Mouse (Mus musculus): ENCODE data around the gene Orc6. TPM values are rescaled to one million over a fixed set of nuclear protein-coding genes. Genes with fewer than 3 reads are reported as not detected.

Orc6 gene
- polyA plus RNA-seq, 1 experiment from 2014 or later: 82.2 TPM

DNA sequence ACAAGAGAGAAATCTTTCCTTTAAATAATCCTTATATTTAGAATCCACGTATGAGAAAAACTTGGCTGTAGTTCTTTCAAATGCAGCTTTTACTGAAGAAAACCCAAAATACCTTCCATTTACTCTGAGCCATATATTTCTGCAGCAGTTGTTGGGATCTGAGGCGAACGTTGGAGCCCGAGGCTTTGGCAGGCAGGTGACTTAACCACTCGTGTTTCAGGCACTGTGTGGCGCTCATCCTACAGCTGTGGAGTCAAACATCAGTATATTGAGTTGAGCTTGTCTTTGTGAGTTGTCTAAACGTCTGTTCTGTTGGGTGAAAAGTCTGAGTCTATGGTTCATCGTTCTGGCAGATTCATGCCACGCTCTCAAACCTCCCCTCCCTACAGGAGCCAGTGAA is 27.6 kb downstream of the Orc6 start:
- ATAC-seq (ENCODE audit: insufficient number of reproducible peaks, low FRiP score, low TSS enrichment, low read depth): no peak
- Histone ChIP-seq H3K4me2 (no peak overlapping the region), H3K4me3 (no peak overlapping the region), H3K27me3 (no peaks in the 10 kb centered on the region), H3K9ac (no peak overlapping the region), H3K9me3 (no peaks in the 10 kb centered on the region), H3K27ac (no peak overlapping the region), H3K36me3 (no peaks in the 10 kb centered on the region), H3K4me1 (no peaks in the 10 kb centered on the region)
- 68% methylated on average over 9 of the region's 9 CpGs for whole genome bisulfite sequencing

DNA sequence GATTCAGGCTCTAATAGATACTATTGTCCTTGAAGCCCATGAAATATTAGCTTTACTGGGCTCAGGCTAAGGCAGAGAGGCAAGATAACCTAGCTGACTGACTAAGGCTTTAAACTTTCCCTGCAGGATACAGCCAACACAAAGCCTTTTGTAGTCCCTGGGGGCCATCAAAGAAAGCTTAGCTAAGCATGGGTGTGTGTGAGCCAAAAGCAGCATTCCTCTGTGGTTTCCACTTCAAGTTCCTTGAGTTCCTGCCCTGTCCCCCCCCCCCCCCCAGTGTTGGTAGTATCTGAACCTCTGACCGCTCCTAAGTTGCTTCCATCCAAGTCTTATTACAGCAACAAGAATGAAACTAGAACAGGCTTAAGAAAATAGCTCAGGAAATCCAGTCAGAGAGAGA is 30.1 kb downstream of the Orc6 start:
- Histone ChIP-seq H3K27me3 (no peaks in the 10 kb centered on the region), H3K9me3 (no peaks in the 10 kb centered on the region), H3K27ac (no peak overlapping the region), H3K4me3 (no peak overlapping the region), H3K4me1 (no peaks in the 10 kb centered on the region), H3K9ac (no peak overlapping the region), H3K4me2 (no peak overlapping the region), H3K36me3 (no peaks in the 10 kb centered on the region)
- 64% methylated on average over 1 of the region's 1 CpGs for WGBS
- ATAC-seq (ENCODE audit: insufficient number of reproducible peaks, low FRiP score, low TSS enrichment, low read depth): no peak

DNA sequence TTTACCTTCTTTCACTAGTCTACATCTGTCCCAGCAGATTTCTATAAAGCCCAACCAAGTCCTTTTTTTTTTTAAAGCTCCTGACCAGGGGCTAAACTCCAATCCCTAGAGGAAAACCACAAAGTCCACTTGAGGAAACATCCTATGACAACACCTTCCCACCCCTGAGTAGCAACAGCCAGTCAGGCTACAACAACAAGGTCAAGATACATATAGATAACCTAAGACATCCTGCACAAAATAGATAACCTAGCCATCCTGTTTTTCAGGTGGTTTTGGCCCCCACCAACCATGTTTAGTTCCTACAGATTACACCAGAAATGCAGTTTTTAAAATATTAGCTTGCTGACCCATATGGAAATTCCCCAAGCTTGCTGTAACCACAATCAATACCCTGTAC is 35.7 kb downstream of the Orc6 start:
- no peak overlapping the region for H3K27ac ChIP-seq
- no peak for ATAC-seq (ENCODE audit: insufficient number of reproducible peaks, low FRiP score, low TSS enrichment, low read depth)

DNA sequence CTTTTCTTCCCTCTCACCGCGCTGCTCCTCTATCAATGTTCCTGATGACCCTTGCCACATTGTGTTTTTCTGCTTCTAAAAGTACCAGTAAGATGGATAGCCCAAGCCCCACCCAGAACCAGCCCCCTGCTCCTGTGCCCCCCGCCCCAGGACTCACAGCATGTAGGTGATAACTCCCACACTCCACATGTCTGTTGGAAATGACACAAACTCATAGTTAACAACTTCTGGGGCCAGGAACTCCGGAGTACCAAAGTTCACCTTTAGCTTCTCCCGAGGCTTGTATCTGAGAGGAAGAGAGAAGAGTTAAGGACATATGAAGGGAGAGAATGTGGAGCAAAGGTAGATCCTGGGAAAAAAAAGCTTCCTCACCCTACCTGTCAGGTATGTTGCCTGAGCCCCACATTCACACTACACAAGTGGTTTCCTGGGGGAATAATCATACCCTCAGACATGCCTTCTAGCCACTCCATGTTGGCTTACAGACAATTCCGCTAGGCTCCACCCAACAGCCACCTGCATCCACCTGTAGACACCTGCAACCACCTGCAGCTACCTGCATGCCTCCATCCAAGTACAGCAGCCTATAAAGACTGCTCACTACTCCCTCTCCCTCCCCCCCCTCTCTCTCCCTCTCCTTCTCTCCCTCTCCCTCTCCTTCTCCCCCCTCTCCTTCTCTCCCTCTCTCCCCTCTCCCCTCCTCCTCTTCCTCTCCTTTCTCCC is 36.9 kb downstream of the Orc6 start:
- no peaks in the 10 kb centered on the region for H3K4me1 ChIP-seq
- no peaks in the 10 kb centered on the region for H3K36me3 ChIP-seq
- no peak for ATAC-seq (ENCODE audit: insufficient number of reproducible peaks, low FRiP score, low TSS enrichment, low read depth)
- H3K9ac ChIP-seq: no peak overlapping the region
- no peaks in the 10 kb centered on the region for H3K9me3 ChIP-seq
- no peak overlapping the region for H3K4me3 ChIP-seq
- H3K27ac ChIP-seq: no peak overlapping the region
- WGBS: 62% methylated on average over 6 of the region's 6 CpGs
- no peak overlapping the region for H3K4me2 ChIP-seq
- no peaks in the 10 kb centered on the region for H3K27me3 ChIP-seq

More for the DNA sequence above, 35.7 kb downstream of the Orc6 start:
- H3K9me3 ChIP-seq: no peaks in the 10 kb centered on the region
- no peak overlapping the region for H3K4me3 ChIP-seq
- H3K27me3 ChIP-seq: no peaks in the 10 kb centered on the region
- no peak overlapping the region for H3K4me2 ChIP-seq
- no peaks in the 10 kb centered on the region for H3K36me3 ChIP-seq
- no peak overlapping the region for H3K9ac ChIP-seq
- no peaks in the 10 kb centered on the region for H3K4me1 ChIP-seq

DNA sequence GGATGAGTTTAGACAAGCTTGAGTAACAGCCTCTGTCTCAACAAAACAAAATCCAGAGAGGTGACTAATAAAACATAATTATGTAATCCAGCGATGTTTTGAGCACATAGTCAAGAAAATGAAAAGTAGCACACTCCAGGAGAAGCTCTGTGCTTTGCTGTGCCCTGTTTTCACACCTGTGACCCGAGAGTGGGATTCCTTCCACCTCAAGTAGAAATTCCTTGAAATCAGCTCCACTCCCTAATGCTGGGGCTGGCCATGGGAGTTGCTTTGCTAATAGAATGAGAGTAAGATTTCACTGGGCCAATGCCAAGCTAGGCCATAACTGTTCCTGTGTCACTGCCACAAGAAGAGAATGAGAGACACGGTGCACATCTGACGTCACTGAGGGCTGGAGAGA is 38.2 kb downstream of the Orc6 start:
- no peaks in the 10 kb centered on the region for H3K9me3 ChIP-seq
- H3K9ac ChIP-seq: no peak overlapping the region
- no peak overlapping the region for H3K4me3 ChIP-seq
- 53% methylated on average over 4 of the region's 4 CpGs for WGBS
- ATAC-seq (ENCODE audit: insufficient number of reproducible peaks, low FRiP score, low TSS enrichment, low read depth): no peak
- no peaks in the 10 kb centered on the region for H3K27me3 ChIP-seq
- no peak overlapping the region for H3K4me2 ChIP-seq
- H3K27ac ChIP-seq: no peak overlapping the region; the same call in 1 of the 2 replicates
- no peaks in the 10 kb centered on the region for H3K36me3 ChIP-seq
- H3K4me1 ChIP-seq: no peaks in the 10 kb centered on the region

DNA sequence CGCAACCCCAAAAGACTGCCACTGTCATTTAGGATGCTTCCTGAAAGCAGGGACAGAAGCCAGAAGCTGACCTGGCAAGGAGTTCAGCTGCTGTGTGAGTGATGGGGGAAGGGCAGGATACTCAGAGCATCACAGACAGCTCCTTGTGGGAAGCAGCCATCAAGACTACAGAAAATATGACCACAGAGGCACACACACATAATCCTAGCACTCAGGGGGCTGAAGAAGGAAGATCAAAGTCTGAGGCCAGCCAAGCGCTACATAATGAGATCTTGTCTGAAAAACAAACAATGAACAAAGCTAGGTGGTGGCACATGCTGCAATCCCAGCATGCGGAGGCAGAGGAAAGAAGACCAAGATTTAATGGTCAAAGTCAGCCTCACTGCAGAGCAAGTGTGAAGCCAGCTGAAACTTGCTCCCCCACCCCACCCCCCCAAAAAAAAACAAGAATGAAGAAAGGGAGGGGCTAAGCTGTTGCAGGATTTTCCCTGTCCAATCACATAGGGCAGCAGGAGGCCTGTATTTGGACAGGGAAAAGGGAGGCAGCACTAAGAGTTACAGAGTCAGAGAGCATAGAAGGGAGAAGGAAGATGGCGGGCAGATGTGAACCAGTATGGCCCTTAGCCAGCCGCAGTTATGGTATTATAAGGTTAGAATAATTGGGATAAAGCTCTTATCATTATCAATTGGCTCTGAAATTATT is 40.6 kb downstream of the Orc6 start:
- Histone ChIP-seq H3K27me3 (no peaks in the 10 kb centered on the region), H3K4me1 (no peaks in the 10 kb centered on the region), H3K4me2 (no peak overlapping the region), H3K4me3 (no peak overlapping the region), H3K9me3 (no peaks in the 10 kb centered on the region), H3K9ac (no peak overlapping the region), H3K27ac (no peak overlapping the region), H3K36me3 (no peaks in the 10 kb centered on the region)
- WGBS: 74% methylated on average over 5 of the region's 5 CpGs
- no peak for ATAC-seq (ENCODE audit: insufficient number of reproducible peaks, low FRiP score, low TSS enrichment, low read depth)

DNA sequence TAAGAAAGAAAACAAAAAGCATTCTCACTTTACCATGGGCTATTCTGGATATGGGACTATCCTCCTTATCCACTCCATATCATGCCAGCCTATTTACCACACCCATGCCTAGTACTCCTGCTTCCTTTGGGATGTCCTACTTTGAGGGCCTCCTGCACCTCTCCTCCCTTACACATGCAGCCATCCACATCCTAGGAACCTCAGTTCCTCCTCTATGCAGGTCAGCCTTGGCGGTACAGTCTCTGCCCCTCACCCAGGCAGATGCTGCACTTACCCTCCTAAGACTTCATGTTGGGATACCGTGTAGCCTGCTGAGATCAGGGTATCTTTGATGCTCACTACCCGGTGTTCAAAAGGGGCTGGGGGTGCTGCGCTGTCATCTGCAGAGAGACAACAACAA is 53.9 kb downstream of the Orc6 start:
- WGBS: 88% methylated on average over 4 of the region's 4 CpGs
- Histone ChIP-seq H3K27me3 (no peaks in the 10 kb centered on the region), H3K4me1 (no peaks in the 10 kb centered on the region), H3K36me3 (no peaks in the 10 kb centered on the region), H3K4me3 (no peak overlapping the region), H3K9me3 (no peaks in the 10 kb centered on the region), H3K27ac (no peak overlapping the region), H3K4me2 (no peak overlapping the region), H3K9ac (no peak overlapping the region)
- no peak for ATAC-seq (ENCODE audit: insufficient number of reproducible peaks, low FRiP score, low TSS enrichment, low read depth)

Other genes with a start within 250 kb of the Orc6 start
- 30.1 and 32.3 TPM in 2 replicates for gene Fbxw9, start 239.6 kb upstream of the Orc6 start, polyA plus RNA-seq (2015; fragmentation: Nextera tagmentation; extraction: Ambion mirVana)
- not detected in 2 replicates for gene Gm5741, start 231.7 kb upstream of the Orc6 start, polyA plus RNA-seq (2015; fragmentation: Nextera tagmentation; extraction: Ambion mirVana)
- 41.5 and 48.9 TPM in 2 replicates for gene Dhps, start 227.9 kb upstream of the Orc6 start, polyA plus RNA-seq (2015; fragmentation: Nextera tagmentation; extraction: Ambion mirVana)
- gene Wdr83os, start 218.9 kb upstream of the Orc6 start, polyA plus RNA-seq (2015; fragmentation: Nextera tagmentation; extraction: Ambion mirVana): 106 and 111 TPM in 2 replicates
- 40.5 and 42.4 TPM in 2 replicates for gene Wdr83, start 218.3 kb upstream of the Orc6 start, polyA plus RNA-seq (2015; fragmentation: Nextera tagmentation; extraction: Ambion mirVana)
- gene Man2b1, start 216.4 kb upstream of the Orc6 start, polyA plus RNA-seq (2015; fragmentation: Nextera tagmentation; extraction: Ambion mirVana): 39.8 and 42.1 TPM in 2 replicates
- gene Zfp791, start 176.5 kb upstream of the Orc6 start, polyA plus RNA-seq (2015; fragmentation: Nextera tagmentation; extraction: Ambion mirVana): 2.2 and 2.5 TPM in 2 replicates
- not detected in 2 replicates for gene Cks1brt, start 147.7 kb upstream of the Orc6 start, polyA plus RNA-seq (2015; fragmentation: Nextera tagmentation; extraction: Ambion mirVana)
- gene Olfr371, start 73.6 kb upstream of the Orc6 start, polyA plus RNA-seq (2015; fragmentation: Nextera tagmentation; extraction: Ambion mirVana): not detected in 2 replicates
- 135 and 136 TPM in 2 replicates for gene Vps35, start 170 bp downstream of the Orc6 start, polyA plus RNA-seq (2015; fragmentation: Nextera tagmentation; extraction: Ambion mirVana)
- 1.6 and 2.1 TPM in 2 replicates for gene Mylk3, start 86.7 kb downstream of the Orc6 start, polyA plus RNA-seq (2015; fragmentation: Nextera tagmentation; extraction: Ambion mirVana)
- gene 4921524J17Rik, start 133.2 kb downstream of the Orc6 start, polyA plus RNA-seq (2015; fragmentation: Nextera tagmentation; extraction: Ambion mirVana): 51.3 and 57.2 TPM in 2 replicates
- gene Gpt2, start 192.9 kb downstream of the Orc6 start, polyA plus RNA-seq (2015; fragmentation: Nextera tagmentation; extraction: Ambion mirVana): 30.6 and 31.5 TPM in 2 replicates